Mouse (Mus musculus): ENCODE measurements around the gene Klhl29. TPM values are rescaled to one million over a fixed set of nuclear protein-coding genes. Genes with fewer than 3 reads are reported as not detected.

Klhl29 gene
- polyA plus RNA-seq, 1 experiment = 6.7 TPM

DNA sequence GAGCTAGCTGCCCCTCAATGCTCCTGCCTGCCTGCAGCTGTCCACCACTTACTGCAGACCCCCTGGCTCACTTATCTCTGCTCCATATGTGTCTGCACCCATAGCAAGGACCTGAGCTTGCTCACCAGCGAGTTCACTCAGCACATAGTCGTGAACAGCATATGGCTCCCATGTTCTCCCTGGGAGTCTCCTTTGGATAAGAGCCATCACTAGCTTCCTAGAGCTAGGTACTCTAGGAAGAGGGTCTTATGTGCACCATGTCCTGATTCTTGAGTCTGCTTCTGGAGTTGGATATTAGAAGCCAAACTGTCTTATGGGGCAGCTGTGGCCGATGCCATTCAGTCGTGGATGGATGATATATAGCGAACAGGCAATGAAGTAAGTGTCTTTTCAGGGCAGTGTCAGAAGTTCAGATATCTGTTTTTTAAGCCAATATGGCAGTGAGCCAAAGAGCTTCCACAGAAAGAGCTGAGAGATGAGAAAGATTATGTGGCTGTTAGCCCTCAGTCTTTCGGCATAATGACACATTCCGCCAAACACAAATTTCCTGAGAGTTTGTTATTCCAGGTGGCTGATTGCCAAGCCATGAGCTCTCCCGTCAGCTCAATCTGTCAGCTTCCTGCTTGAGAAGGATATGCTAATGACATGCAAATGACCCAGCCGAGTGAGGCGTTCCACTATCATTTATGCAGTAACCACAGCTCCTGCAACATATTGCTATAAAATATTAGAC is 287.5 kb downstream of the Klhl29 start:
- no peak for TF ChIP-seq POLR2A (IDR thresholded peaks at IDR 0.05; ENCODE audit: control insufficient read depth, extremely low read depth, insufficient read depth, low read length, poor library complexity)
- no peak for TF ChIP-seq CTCF (IDR thresholded peaks at IDR 0.05; ENCODE audit: borderline replicate concordance, control insufficient read depth, extremely low read depth, insufficient read depth, low read length, poor library complexity)
- no peak overlapping the region for H3K4me3 ChIP-seq (ENCODE audit: control insufficient read depth, insufficient read depth, low read length)
- H3K27me3 ChIP-seq (ENCODE audit: control insufficient read depth, insufficient read depth, low read length) = no peaks in the 10 kb centered on the region
- H3K4me1 ChIP-seq (replicated peaks; ENCODE audit: control insufficient read depth, insufficient read depth, low read length) = no peaks in the 10 kb centered on the region
- WGBS = 48% methylated on average over 10 of the region's 10 CpGs
- DNase-seq = no peak
- H3K36me3 ChIP-seq (ENCODE audit: control insufficient read depth, insufficient read depth, low read length) = no peaks in the 10 kb centered on the region
- H3K27ac ChIP-seq (ENCODE audit: control insufficient read depth, insufficient read depth, low read length) = no peak overlapping the region

DNA sequence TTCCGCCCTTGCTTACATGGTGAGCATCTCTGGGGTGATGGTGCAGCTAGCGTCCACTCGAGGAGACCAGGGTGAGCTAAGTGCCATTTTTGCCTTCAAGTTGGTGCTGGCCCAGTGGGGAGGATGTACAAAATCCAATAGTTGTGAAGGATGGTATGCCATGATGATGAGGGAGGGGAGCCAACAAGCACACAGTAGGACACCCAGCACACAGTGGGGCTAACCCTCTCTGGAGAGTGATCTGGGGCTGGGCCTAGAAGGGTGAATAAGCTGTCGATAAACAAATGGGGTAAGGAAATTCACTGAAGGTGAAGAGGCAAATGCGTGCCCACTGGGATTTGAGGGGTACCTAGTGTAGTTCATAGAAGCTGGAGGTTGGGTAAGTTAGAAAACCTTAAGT is 290.8 kb downstream of the Klhl29 start:
- 95% methylated on average over 5 of the region's 5 CpGs for WGBS

DNA sequence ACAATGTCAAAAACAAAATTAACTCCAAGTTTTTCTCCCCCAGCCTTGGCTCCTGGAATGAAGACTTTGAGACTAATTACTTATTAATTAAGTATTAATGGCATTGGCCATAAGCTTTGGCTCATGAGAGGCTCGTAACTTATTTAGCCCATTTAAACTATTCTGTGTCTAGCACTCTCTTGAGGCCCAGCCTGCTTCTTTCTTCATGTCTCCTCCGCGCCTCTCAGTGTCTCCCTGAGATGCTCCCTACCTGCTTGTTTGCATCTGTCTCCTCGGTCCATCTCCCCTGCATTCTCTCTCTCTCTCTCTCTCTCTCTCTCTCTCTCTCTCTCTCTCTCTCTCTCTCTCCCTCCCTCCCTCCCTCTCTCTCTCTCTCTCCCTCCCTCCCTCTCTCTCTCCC is 294.0 kb downstream of the Klhl29 start:
- 94% methylated on average over 4 of the region's 4 CpGs for WGBS
- Histone ChIP-seq H3K4me1 (replicated peaks; ENCODE audit: control insufficient read depth, insufficient read depth, low read length) (no peaks in the 10 kb centered on the region), H3K27me3 (ENCODE audit: control insufficient read depth, insufficient read depth, low read length) (no peaks in the 10 kb centered on the region), H3K27ac (ENCODE audit: control insufficient read depth, insufficient read depth, low read length) (no peak overlapping the region), H3K4me3 (ENCODE audit: control insufficient read depth, insufficient read depth, low read length) (no peak overlapping the region), H3K36me3 (ENCODE audit: control insufficient read depth, insufficient read depth, low read length) (no peaks in the 10 kb centered on the region)
- TF ChIP-seq POLR2A (IDR thresholded peaks at IDR 0.05; ENCODE audit: control insufficient read depth, extremely low read depth, insufficient read depth, low read length, poor library complexity) (no peak), CTCF (IDR thresholded peaks at IDR 0.05; ENCODE audit: borderline replicate concordance, control insufficient read depth, extremely low read depth, insufficient read depth, low read length, poor library complexity) (no peak)
- no peak for DNase-seq

More for the DNA sequence above, 290.8 kb downstream of the Klhl29 start:
- H3K27ac ChIP-seq (ENCODE audit: control insufficient read depth, insufficient read depth, low read length) = no peak overlapping the region
- H3K4me1 ChIP-seq (replicated peaks; ENCODE audit: control insufficient read depth, insufficient read depth, low read length) = no peaks in the 10 kb centered on the region
- no peaks in the 10 kb centered on the region for H3K27me3 ChIP-seq (ENCODE audit: control insufficient read depth, insufficient read depth, low read length)
- no peak for TF ChIP-seq CTCF (IDR thresholded peaks at IDR 0.05; ENCODE audit: borderline replicate concordance, control insufficient read depth, extremely low read depth, insufficient read depth, low read length, poor library complexity)
- no peak for TF ChIP-seq POLR2A (IDR thresholded peaks at IDR 0.05; ENCODE audit: control insufficient read depth, extremely low read depth, insufficient read depth, low read length, poor library complexity)
- DNase-seq = no peak
- H3K4me3 ChIP-seq (ENCODE audit: control insufficient read depth, insufficient read depth, low read length) = no peak overlapping the region
- no peaks in the 10 kb centered on the region for H3K36me3 ChIP-seq (ENCODE audit: control insufficient read depth, insufficient read depth, low read length)

DNA sequence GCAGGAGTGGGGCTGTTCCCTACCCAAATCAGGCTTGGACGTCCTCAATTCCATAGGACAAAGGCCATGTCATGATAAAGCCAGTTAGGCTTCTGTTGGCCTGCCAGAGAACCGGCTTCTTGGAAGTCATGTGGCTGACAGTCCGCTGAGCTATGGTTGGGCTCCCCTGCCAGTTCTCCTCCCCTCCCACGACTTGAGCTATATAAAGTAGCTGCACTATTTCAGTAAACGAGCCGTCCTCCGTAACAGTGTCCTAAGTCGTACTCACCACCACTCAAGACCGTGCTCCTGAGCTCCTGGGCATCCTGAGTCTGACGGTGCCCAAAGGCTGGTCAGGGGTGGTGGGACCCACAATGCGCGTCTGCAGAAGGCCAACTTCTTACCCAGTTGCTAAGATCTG is 302.3 kb downstream of the Klhl29 start:
- H3K36me3 ChIP-seq (ENCODE audit: control insufficient read depth, insufficient read depth, low read length) = no peaks in the 10 kb centered on the region
- 93% methylated on average over 12 of the region's 12 CpGs for WGBS
- no peak for TF ChIP-seq POLR2A (IDR thresholded peaks at IDR 0.05; ENCODE audit: control insufficient read depth, extremely low read depth, insufficient read depth, low read length, poor library complexity)
- no peak for TF ChIP-seq CTCF (IDR thresholded peaks at IDR 0.05; ENCODE audit: borderline replicate concordance, control insufficient read depth, extremely low read depth, insufficient read depth, low read length, poor library complexity)
- no peak overlapping the region for H3K27ac ChIP-seq (ENCODE audit: control insufficient read depth, insufficient read depth, low read length)
- DNase-seq = no peak
- no peak overlapping the region for H3K4me3 ChIP-seq (ENCODE audit: control insufficient read depth, insufficient read depth, low read length)
- no peaks in the 10 kb centered on the region for H3K4me1 ChIP-seq (replicated peaks; ENCODE audit: control insufficient read depth, insufficient read depth, low read length)
- no peaks in the 10 kb centered on the region for H3K27me3 ChIP-seq (ENCODE audit: control insufficient read depth, insufficient read depth, low read length)

DNA sequence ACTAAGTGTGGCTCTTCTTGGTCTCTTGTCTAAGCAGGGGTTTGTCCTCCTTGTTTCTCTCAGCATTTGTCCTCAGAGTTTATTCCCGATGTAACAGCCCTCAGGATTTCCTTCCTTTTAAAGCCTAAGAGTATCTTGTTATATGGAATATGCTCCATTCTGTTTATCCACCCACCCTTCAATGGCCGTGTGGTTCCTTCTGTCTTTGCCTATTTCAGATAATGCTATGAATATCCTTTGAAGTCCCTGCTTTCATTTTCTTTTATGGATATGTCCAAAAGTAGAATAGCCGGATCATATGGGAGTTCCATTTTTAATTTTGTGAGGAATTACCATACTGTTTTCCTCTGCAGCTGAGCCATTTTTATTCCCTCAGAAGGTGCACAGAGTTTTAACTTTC is 305.4 kb downstream of the Klhl29 start:
- no peaks in the 10 kb centered on the region for H3K4me1 ChIP-seq (replicated peaks; ENCODE audit: control insufficient read depth, insufficient read depth, low read length)
- no peaks in the 10 kb centered on the region for H3K27me3 ChIP-seq (ENCODE audit: control insufficient read depth, insufficient read depth, low read length)
- no peak overlapping the region for H3K4me3 ChIP-seq (ENCODE audit: control insufficient read depth, insufficient read depth, low read length)
- H3K36me3 ChIP-seq (ENCODE audit: control insufficient read depth, insufficient read depth, low read length) = no peaks in the 10 kb centered on the region
- no peak overlapping the region for H3K27ac ChIP-seq (ENCODE audit: control insufficient read depth, insufficient read depth, low read length)
- 92% methylated on average over 3 of the region's 3 CpGs for WGBS
- TF ChIP-seq POLR2A (IDR thresholded peaks at IDR 0.05; ENCODE audit: control insufficient read depth, extremely low read depth, insufficient read depth, low read length, poor library complexity) (no peak), CTCF (IDR thresholded peaks at IDR 0.05; ENCODE audit: borderline replicate concordance, control insufficient read depth, extremely low read depth, insufficient read depth, low read length, poor library complexity) (no peak)
- DNase-seq = no peak

DNA sequence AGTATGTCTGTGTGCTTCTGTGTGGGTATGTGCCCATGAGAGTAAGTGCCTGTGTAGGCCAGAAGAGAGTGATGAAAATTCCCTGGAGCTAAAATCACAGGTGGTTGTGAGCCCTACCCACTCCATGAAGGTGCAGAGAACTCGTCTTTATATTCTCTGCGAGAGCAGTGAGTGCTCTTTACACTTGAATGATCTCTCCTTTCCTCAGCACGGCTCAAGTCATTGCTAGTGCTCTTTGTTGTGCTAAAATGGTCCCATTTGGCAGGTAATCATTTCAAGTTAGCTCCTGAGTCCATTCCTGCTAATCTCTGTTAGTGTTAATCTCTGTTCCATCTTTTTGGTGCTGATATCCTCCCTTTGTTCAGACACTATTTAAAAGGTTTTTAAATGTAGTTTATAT is 307.9 kb downstream of the Klhl29 start:
- Histone ChIP-seq H3K27ac (ENCODE audit: control insufficient read depth, insufficient read depth, low read length) (no peak overlapping the region), H3K36me3 (ENCODE audit: control insufficient read depth, insufficient read depth, low read length) (no peaks in the 10 kb centered on the region), H3K4me1 (replicated peaks; ENCODE audit: control insufficient read depth, insufficient read depth, low read length) (no peaks in the 10 kb centered on the region), H3K27me3 (ENCODE audit: control insufficient read depth, insufficient read depth, low read length) (no peaks in the 10 kb centered on the region), H3K4me3 (ENCODE audit: control insufficient read depth, insufficient read depth, low read length) (no peak overlapping the region)
- no peak for TF ChIP-seq POLR2A (IDR thresholded peaks at IDR 0.05; ENCODE audit: control insufficient read depth, extremely low read depth, insufficient read depth, low read length, poor library complexity)
- TF ChIP-seq CTCF (IDR thresholded peaks at IDR 0.05; ENCODE audit: borderline replicate concordance, control insufficient read depth, extremely low read depth, insufficient read depth, low read length, poor library complexity) = no peak
- 59% methylated on average over 3 of the region's 3 CpGs for WGBS
- no peak for DNase-seq
